Mouse (Mus musculus) neural tube, embryonic 13.5 days (tissue): Measurements from ENCODE around the gene Hrk. TPM values are rescaled to one million over a fixed set of nuclear protein-coding genes. Genes with fewer than 3 reads are reported as not detected.

Experiments used
- ATAC-seq: fragments of 200-750 bp; cut with Nextera tagmentation; 2 replicates; pipeline ENCODE4 v1.8.0; 2017; ENCODE audit warnings: low read depth, mild to moderate bottlenecking, moderate TSS enrichment, moderate library complexity
- H3K27ac ChIP-seq: fragments of 300-500 bp; sonication (generic); replicated peaks from 2 replicates; pipeline ENCODE4 v1.5.1; 2015; ENCODE audit warnings: moderate library complexity, mild to moderate bottlenecking, inconsistent platforms
- H3K27me3 ChIP-seq: fragments of 300-500 bp; sonication (generic); 2 replicates; pipeline ENCODE4 v1.6.1; 2015; ENCODE audit warnings: mild to moderate bottlenecking, inconsistent platforms
- H3K36me3 ChIP-seq: fragments of 300-500 bp; sonication (generic); 2 replicates; pipeline ENCODE4 v1.6.1; 2015; ENCODE audit warnings: mild to moderate bottlenecking, inconsistent platforms
- H3K4me1 ChIP-seq: fragments of 300-500 bp; sonication (generic); replicated peaks from 2 replicates; pipeline ENCODE4 v1.6.1; 2015; ENCODE audit warnings: inconsistent platforms
- H3K4me2 ChIP-seq: fragments of 300-500 bp; sonication (generic); 2 replicates; pipeline ENCODE4 v1.6.1; 2015; ENCODE audit warnings: inconsistent platforms, mild to moderate bottlenecking, moderate library complexity
- H3K4me3 ChIP-seq: fragments of 300-500 bp; sonication (generic); 2 replicates; pipeline ENCODE4 v1.5.1; 2015; ENCODE audit warnings: mild to moderate bottlenecking, inconsistent platforms
- H3K9ac ChIP-seq: fragments of 300-500 bp; sonication (generic); 2 replicates; pipeline ENCODE4 v1.6.1; 2015; ENCODE audit warnings: moderate library complexity, mild to moderate bottlenecking, inconsistent platforms
- H3K9me3 ChIP-seq: fragments of 300-500 bp; sonication (generic); 2 replicates; pipeline ENCODE4 v1.6.1; 2016; ENCODE audit warnings: inconsistent platforms
- WGBS: fragments of 180-500 bp; shearing (Covaris S2); methylation state at CpG from one replicate; pipeline ENCODE4 v1.1.7; 2015; 5-methylcytosine and 5-hydroxymethylcytosine counted together
- polyA plus RNA-seq: library from polyadenylated mRNA; unstranded; fragments of >200 nt; fragmentation: Nextera tagmentation; extraction: Ambion mirVana; gene quantifications from 2 replicates; pipeline ENCODE4 v1.2.1, GENCODE M21; 2015

Gene Hrk
- polyA plus RNA-seq, 1 experiment from 2014 or later = 3.4 TPM

DNA sequence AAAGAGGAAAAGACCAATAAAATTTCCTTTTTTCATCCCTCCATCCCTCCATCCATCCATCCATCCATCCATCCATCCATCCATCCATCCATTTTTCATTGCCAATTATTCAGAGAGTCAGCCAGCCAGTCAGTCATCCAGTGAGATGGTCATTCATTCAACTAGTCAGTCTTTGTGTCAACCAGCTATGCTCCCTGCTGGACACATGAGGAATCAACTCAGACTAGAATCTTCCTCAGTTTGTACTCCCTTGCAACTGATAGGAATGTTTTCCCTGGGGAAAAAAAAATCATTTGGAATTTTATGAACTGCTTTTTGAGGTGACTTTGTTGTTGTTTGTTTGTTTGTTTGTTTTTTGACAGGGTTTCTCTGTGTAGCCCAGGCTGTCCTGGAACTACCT, 1.0 kb downstream of the Hrk start:
- Histone ChIP-seq H3K4me3 (no peak overlapping the region), H3K36me3 (no peaks in the 10 kb centered on the region), H3K4me1 (peaks cover 19% of the 10 kb centered on the region), H3K4me2 (no peak overlapping the region), H3K27me3 (peaks cover 86% of the 10 kb centered on the region), H3K9me3 (no peaks in the 10 kb centered on the region), H3K27ac (no peak overlapping the region), H3K9ac (no peak overlapping the region)
- no peak for ATAC-seq

DNA sequence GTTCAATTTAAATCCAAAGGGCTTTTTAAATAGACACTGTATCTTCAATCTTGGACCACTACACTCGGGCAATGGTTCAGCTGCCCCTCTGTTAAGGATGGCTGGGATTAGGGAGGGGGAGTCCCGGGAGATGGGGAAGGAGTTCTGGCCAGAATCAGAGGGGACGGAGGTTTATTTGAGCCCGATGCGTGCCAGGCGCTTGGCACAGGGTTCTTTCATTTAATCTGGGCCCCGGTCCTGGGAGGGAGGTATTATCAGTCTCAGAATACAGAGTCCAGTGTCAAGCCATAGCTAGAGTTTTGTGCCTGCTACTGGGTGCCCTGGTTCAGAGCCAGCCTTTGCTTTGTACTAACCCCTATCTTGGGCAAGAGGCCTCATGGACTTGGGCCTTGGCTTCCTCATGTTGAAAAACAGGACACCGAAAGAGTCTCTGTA, 3.1 kb downstream of the Hrk start:
- 52% methylated on average over 8 of the region's 8 CpGs for WGBS
- no peak overlapping the region for H3K27ac ChIP-seq
- H3K36me3 ChIP-seq = no peaks in the 10 kb centered on the region
- ATAC-seq = no peak
- peaks cover 36% of the 10 kb centered on the region for H3K4me1 ChIP-seq
- no peak overlapping the region for H3K4me3 ChIP-seq
- peaks cover 87% of the 10 kb centered on the region for H3K27me3 ChIP-seq
- no peak overlapping the region for H3K9ac ChIP-seq
- H3K4me2 ChIP-seq = no peak overlapping the region
- no peaks in the 10 kb centered on the region for H3K9me3 ChIP-seq

DNA sequence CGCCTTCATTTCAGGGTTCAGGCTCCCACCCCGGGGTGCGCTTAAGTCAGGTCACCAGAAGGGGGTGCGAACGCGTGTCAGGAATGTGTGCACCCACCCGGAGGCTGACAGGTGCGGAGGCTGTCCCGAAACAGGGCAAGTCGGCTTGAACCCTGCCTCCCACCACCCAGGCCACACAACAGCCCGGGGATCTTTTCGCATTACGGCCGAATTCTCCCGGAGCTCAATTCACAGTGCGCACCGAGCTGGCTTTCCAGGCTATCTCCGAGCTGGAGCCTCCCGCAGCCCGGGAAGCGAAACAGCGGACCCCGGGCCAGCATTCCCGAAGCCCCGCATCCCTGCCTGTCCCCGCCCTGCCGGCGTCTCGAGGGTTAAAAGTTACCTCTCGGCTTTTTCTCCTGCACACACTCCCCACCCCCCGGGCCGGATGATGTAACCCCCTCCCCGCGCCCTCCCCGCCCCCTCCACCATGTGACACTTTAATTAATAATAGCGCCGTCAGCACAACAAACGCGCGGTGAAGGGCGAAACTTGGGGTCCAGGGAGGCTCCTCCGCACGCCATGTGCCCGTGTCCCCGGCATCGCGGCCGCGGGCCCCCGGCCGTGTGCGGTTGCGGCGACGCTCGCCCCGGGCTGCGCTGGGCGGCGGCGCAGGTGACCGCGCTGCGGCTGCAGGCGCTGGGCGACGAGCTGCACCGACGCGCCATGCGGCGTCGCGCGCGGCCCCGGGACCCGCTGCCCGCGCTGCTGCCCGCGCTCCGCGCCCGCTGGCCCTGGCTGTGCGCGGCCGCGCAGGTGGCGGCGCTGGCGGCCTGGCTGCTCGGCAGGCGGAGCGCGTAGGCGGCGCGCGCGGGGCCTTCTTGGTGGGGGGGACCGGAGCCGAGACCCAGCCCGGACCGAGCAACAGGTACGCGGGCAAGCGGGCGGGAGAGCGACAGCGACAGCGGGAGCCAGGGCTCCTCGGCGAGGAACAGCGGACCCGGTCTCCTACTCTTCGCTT, 5.1 kb downstream of the Hrk start:
- Histone ChIP-seq H3K4me1 (peaks cover 42% of the 10 kb centered on the region), H3K27ac (0 out of 2 replicates have a peak overlapping the region, but pooled peaks have one; percentile 9), H3K9ac (peak overlapping the region; percentile 72), H3K36me3 (no peaks in the 10 kb centered on the region), H3K9me3 (no peaks in the 10 kb centered on the region), H3K4me2 (peak overlapping the region; percentile 94), H3K27me3 (peaks cover 90% of the 10 kb centered on the region), H3K4me3 (peak overlapping the region; percentile 55)
- WGBS = under 1% methylated on average over 98 of the region's 117 CpGs
- peak; percentile 54 for ATAC-seq

DNA sequence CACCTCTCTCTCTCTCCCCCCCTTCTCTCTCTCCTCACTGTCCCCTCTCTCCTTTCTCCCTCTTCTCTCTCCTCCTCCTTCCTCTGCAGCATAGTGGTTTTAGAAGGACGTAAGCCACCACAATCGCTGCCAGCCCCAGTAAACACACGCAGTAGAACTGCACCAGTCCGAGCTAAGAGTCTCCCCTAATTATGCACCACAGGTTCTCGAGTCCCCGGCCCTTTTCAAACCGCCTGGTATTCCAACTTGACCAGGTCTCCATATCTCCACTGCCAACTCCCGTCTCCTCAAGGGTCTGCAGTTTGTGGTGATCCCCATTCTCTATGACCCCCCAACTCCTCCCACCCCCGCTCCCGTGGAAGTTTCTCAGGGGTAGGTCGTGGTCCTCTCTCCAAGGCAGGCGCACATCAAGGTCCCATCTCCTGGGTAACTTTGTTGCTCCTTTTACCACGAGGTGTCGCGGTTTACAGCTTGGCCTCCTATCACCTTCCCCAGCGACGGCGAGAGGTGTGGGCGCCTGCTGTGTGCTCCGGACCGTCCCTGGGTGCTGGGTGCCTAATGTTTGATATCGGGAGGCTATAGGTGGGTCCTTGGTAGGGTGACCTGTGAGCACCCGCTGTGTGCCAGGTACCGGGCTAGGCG, 6.6 kb downstream of the Hrk start:
- under 1% methylated on average over 25 of the region's 25 CpGs for WGBS
- no peak overlapping the region for H3K27ac ChIP-seq
- H3K4me3 ChIP-seq = peak overlapping the region; percentile 55
- 0 out of 2 replicates have a peak overlapping the region, but pooled peaks have one; percentile 50 for H3K9ac ChIP-seq
- H3K4me2 ChIP-seq = peak overlapping the region; percentile 94
- H3K9me3 ChIP-seq = 0 out of 2 replicates have a peak, but pooled peaks cover 5% of the 10 kb centered on the region
- peaks cover 89% of the 10 kb centered on the region for H3K27me3 ChIP-seq
- H3K36me3 ChIP-seq = no peaks in the 10 kb centered on the region
- ATAC-seq = no peak
- H3K4me1 ChIP-seq = peaks cover 47% of the 10 kb centered on the region

DNA sequence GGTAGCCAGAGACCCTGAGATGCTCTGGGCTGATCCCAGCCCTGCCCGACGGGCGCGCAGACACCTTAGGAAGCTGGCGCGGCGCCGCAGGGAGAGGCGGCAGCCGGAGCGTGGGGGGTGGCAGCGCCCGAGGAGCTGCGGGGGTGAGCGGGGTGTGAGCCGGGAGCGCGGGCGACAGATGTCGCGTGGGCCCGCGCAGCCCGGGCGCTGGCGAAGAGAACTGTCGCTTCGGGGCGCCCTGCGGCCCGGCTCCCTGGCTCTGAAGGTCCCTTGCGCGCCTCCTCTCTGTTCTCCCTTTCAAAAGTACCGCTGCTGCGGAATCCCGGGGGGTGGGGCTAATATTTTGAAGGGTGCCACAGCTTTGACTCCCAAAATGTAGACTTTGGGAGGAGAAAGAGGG, 7.2 kb downstream of the Hrk start:
- Histone ChIP-seq H3K4me1 (peaks cover 47% of the 10 kb centered on the region), H3K36me3 (no peaks in the 10 kb centered on the region), H3K27me3 (peaks cover 83% of the 10 kb centered on the region), H3K4me3 (peak overlapping the region; percentile 55), H3K4me2 (peak overlapping the region; percentile 94), H3K9me3 (0 out of 2 replicates have a peak, but pooled peaks cover 5% of the 10 kb centered on the region), H3K9ac (peak overlapping the region; percentile 50), H3K27ac (no peak overlapping the region)
- no peak for ATAC-seq
- under 1% methylated on average over 31 of the region's 36 CpGs for WGBS

DNA sequence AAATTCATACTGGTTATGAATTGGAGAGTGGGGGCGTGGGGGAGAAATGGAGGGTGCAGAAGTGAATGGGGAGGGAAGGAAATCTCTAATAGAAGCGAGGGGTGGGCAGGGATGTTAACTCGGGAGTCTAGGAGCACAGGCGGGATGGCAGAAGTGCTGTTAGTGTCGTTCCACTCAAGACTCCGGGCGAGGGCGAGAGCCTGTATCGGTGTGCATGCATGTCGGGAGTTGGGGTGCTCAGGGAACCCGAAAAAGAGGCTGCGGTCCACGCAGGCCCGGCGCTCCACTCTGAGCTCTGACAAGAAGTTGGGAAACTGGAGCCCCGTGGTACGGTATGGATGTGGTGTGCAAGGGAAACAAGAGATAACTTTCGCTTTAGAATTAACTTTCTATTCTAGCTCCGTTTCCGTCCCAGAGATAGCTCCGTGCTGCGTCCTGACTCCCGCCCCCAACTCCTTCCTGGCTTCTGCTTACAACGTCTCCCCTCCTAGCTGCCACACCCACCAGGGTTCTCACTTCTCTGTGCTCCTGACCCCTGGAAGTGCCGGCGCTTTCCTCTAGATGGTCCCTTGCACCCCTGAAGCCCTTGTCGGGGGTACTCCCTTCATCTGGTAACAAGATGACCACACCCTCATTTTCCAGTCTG, 7.8 kb downstream of the Hrk start:
- under 1% methylated on average over 27 of the region's 27 CpGs for WGBS
- Histone ChIP-seq H3K4me1 (peaks cover 47% of the 10 kb centered on the region), H3K4me2 (peak overlapping the region; percentile 94), H3K4me3 (peak overlapping the region; percentile 55), H3K36me3 (no peaks in the 10 kb centered on the region), H3K27me3 (peaks cover 86% of the 10 kb centered on the region), H3K27ac (no peak overlapping the region), H3K9ac (peak overlapping the region; percentile 50; the same call in 1 of the 2 replicates), H3K9me3 (0 out of 2 replicates have a peak, but pooled peaks cover 5% of the 10 kb centered on the region)
- ATAC-seq = no peak

DNA sequence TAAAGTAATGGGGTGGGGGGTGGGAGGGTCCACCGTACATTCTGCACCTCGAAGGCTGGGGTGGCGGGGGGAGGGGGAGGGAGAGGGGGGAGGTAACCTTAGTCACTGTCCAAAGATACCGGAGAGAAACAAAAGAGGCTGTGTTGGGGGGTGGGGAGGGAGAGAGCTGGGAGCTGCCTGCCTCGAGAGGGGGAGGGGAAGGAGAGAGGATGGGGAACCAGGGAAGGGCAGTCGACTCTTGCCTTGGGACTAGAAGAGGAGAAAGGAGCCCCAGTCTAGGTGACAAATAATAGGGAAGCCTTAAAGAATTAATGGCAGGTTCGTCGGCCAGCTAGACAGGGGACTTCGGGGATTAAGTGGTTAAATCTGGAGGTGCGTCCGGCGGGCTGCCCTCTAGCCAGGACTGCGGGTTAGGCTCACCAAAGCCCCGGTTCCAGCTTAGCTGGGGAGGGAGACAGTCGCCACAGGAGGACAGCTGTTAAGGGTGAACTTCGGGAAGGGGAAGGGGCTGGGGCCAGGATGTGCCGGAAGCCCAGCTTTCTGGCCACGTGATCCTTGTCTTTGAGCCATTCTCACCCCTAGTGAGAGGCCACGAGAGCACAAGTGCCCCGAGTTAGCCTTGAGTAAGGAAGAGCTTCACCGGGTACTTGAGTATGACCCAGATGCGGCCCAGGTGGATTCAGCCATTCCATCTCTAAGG, 10.0 kb downstream of the Hrk start:
- peaks cover 35% of the 10 kb centered on the region for H3K4me1 ChIP-seq
- H3K27me3 ChIP-seq = peaks cover 68% of the 10 kb centered on the region
- H3K36me3 ChIP-seq = no peaks in the 10 kb centered on the region
- ATAC-seq = no peak
- under 1% methylated on average over 21 of the region's 22 CpGs for WGBS
- 0 out of 2 replicates have a peak, but pooled peaks cover 5% of the 10 kb centered on the region for H3K9me3 ChIP-seq
- no peak overlapping the region for H3K27ac ChIP-seq
- peak overlapping the region; percentile 28 for H3K4me3 ChIP-seq
- H3K4me2 ChIP-seq = peak overlapping the region; percentile 55
- H3K9ac ChIP-seq = peak overlapping the region; percentile 48

DNA sequence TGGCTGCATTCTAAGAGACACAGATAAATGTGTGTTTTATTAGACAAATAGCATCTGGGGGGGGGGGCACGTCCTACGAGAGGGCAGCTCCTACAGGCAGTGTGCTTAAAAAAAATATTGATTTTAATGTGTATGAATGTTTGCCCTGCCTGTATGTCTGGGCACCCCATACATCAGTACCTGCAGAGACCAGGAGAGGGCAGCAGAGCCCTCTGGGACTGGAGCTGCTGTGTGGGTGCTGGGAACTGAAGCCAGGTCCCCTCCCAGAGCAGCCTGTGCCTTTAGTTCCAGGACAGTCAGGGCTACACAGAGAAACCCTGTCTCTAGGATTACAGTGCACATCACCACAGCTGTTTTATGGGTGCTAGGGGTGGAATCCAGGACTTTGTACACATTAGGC, 10.7 kb downstream of the Hrk start:
- H3K4me2 ChIP-seq = peak overlapping the region; percentile 55

DNA sequence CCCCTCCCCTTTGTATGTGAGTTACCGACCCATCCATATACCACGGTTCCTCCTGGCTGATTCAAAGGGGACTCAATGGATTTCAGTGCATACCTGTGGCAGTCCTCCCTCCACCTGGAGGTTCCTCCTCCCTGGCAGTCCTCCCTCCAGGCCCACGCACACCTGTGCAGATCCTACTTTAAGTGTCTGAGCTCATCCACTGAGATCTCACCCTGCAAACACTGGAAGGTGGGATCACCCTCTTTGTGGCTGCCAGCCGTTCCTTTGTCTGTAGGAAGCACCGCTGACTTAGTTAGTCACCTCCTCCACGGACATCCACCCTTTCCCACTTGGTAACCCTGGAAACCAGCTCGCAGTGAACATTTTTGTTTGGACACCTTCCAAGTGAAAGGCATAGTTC, 13.2 kb downstream of the Hrk start:
- ATAC-seq = no peak
- H3K4me1 ChIP-seq = peaks cover 11% of the 10 kb centered on the region
- H3K4me3 ChIP-seq = no peak overlapping the region
- no peak overlapping the region for H3K27ac ChIP-seq
- H3K9me3 ChIP-seq = 0 out of 2 replicates have a peak, but pooled peaks cover 5% of the 10 kb centered on the region
- H3K27me3 ChIP-seq = peaks cover 46% of the 10 kb centered on the region
- no peak overlapping the region for H3K9ac ChIP-seq
- WGBS = 75% methylated on average over 7 of the region's 7 CpGs
- no peak overlapping the region for H3K4me2 ChIP-seq
- H3K36me3 ChIP-seq = no peaks in the 10 kb centered on the region

More for the DNA sequence above, 10.7 kb downstream of the Hrk start:
- Histone ChIP-seq H3K36me3 (no peaks in the 10 kb centered on the region), H3K4me1 (peaks cover 30% of the 10 kb centered on the region), H3K9ac (no peak overlapping the region), H3K4me3 (no peak overlapping the region), H3K27me3 (peaks cover 68% of the 10 kb centered on the region), H3K27ac (no peak overlapping the region), H3K9me3 (0 out of 2 replicates have a peak, but pooled peaks cover 5% of the 10 kb centered on the region)
- ATAC-seq = no peak
- WGBS = 27% methylated on average over 2 of the region's 2 CpGs

DNA sequence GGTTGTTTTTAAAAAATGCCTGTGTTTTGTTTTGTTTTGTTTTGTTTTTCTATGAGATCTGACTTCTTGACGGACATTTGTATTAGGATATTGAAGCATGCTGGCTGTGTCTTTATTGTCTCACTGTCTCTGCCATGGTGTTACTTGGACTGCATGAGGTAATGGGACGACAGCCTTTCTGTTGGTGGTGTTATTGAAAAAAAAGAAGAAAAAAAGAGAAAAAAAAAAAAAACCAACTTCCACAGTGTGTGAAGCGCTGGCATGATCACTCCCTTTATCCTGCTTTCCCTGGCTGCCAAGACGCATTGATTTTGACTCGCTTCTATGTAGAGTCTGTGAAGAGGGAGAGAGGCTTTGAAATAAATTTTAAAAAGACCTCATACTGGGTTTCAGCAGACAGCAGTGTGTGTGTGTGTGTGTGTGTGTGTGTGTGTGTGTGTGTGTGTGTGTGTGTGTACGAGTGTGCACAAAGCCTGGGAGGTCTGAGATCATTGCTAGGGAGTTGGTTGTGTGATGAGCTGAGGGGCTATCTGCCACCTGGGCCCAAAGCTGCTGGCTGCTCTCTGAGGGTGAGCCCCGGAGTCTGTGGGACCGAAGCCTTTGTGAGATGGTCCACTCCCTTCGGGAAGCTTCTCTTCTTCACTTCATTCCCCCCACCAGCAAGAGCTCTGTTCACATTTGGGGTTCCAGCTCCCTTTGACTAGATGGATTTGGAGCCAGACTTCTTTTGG, 22.6 kb downstream of the Hrk start:
- H3K36me3 ChIP-seq = no peaks in the 10 kb centered on the region
- H3K4me3 ChIP-seq = no peak overlapping the region
- no peak overlapping the region for H3K4me2 ChIP-seq
- WGBS = 64% methylated on average over 9 of the region's 9 CpGs
- H3K9ac ChIP-seq = no peak overlapping the region
- ATAC-seq = no peak
- H3K27ac ChIP-seq = no peak overlapping the region
- peaks cover 34% of the 10 kb centered on the region for H3K4me1 ChIP-seq
- H3K9me3 ChIP-seq = no peaks in the 10 kb centered on the region
- no peaks in the 10 kb centered on the region for H3K27me3 ChIP-seq

DNA sequence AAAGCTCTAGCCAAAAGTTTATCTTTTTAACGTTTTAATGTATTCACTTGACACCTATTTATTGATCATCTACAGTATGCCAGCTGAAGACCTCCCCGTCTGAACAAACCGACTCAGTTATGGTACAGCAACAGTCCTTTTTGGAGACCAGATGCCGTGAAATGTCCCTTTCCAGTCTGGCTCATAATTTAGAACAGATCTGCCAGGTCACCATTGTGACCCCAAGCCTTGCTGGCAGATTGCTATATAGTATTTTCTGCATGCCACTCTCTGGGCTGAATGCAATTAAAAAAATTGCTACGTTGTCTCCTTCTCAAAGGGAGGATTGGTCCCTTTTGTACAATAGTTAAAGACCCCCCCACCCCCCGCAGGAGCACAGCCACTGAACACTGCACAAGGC, 23.9 kb downstream of the Hrk start:
- no peak overlapping the region for H3K9ac ChIP-seq
- peaks cover 7% of the 10 kb centered on the region; the same call in 1 of the 2 replicates for H3K27me3 ChIP-seq
- no peaks in the 10 kb centered on the region for H3K9me3 ChIP-seq
- 53% methylated on average over 6 of the region's 6 CpGs for WGBS
- H3K4me3 ChIP-seq = no peak overlapping the region
- H3K4me2 ChIP-seq = no peak overlapping the region
- peaks cover 43% of the 10 kb centered on the region for H3K4me1 ChIP-seq
- ATAC-seq = no peak
- H3K27ac ChIP-seq = no peak overlapping the region
- H3K36me3 ChIP-seq = 0 out of 2 replicates have a peak, but pooled peaks cover under 1% of the 10 kb centered on the region
